In genomic region chr17:35557351-35557750, GRCm38 (mm10) we compare ENCODE assay signal across 19 mouse cellular contexts. TPM values are rescaled to one million over a fixed set of nuclear protein-coding genes. Genes with fewer than 3 reads are reported as not detected.
DNase-seq lines count a peak whose midpoint lies in the region; ATAC-seq lines count a peak whose summit lies in the region.
"Had no signal": no experiment of that assay in that cellular context is flagged by ENCODE, and none has a peak within 500 bp of the region (broad histone marks: within the 10 kb centered on the region; RNA-seq: fewer than 3 reads in every experiment).

No protein-coding gene starts in this region.

- no peaks in the 10 kb centered on the region for H3K27me3 ChIP-seq in intestine, embryonic 16.5 days (replicated peaks; ENCODE audit: control insufficient read depth, insufficient read depth, low read length)
- H3K27me3 ChIP-seq in forebrain, embryonic 11.5 days (ENCODE audit: control insufficient read depth, insufficient read depth, low read length) = no peaks in the 10 kb centered on the region
- H3K27me3 ChIP-seq: embryonic facial prominence, embryonic 15.5 days; forebrain, embryonic 15.5 days; hindbrain, embryonic 15.5 days; kidney, embryonic 15.5 days had no signal

- H3K4me2 ChIP-seq in intestine, embryonic 16.5 days (ENCODE audit: low read depth, low read length) = no peak overlapping the region
- no peak overlapping the region for H3K4me2 ChIP-seq in forebrain, embryonic 11.5 days (ENCODE audit: low read depth, low read length, severe bottlenecking)
- H3K4me2 ChIP-seq: embryonic facial prominence, embryonic 15.5 days; forebrain, embryonic 15.5 days; hindbrain, embryonic 15.5 days; kidney, embryonic 15.5 days; liver, embryonic 11.5 days had no signal

- H3K4me3 ChIP-seq in intestine, embryonic 16.5 days (ENCODE audit: low read length) = no peak overlapping the region
- H3K4me3 ChIP-seq in forebrain, embryonic 11.5 days (ENCODE audit: low read depth, low read length) = no peak overlapping the region
- H3K4me3 ChIP-seq: embryonic facial prominence, embryonic 15.5 days; forebrain, embryonic 15.5 days; hindbrain, embryonic 15.5 days; kidney, embryonic 15.5 days had no signal

- H3K9me3 ChIP-seq in intestine, embryonic 16.5 days (ENCODE audit: control insufficient read depth, low read length) = no peaks in the 10 kb centered on the region
- H3K9me3 ChIP-seq in forebrain, embryonic 11.5 days (ENCODE audit: control insufficient read depth, low read length) = no peaks in the 10 kb centered on the region
- H3K9me3 ChIP-seq: embryonic facial prominence, embryonic 15.5 days; forebrain, embryonic 15.5 days; hindbrain, embryonic 15.5 days; kidney, embryonic 15.5 days had no signal

- no peak overlapping the region for H3K9ac ChIP-seq in intestine, embryonic 16.5 days (ENCODE audit: low read depth, low read length)
- H3K9ac ChIP-seq in forebrain, embryonic 11.5 days (ENCODE audit: low read length) = no peak overlapping the region
- H3K9ac ChIP-seq: embryonic facial prominence, embryonic 15.5 days; forebrain, embryonic 15.5 days; hindbrain, embryonic 15.5 days; kidney, embryonic 15.5 days had no signal

- H3K36me3 ChIP-seq in intestine, embryonic 16.5 days (ENCODE audit: control insufficient read depth, insufficient read depth, low read length) = no peaks in the 10 kb centered on the region
- H3K36me3 ChIP-seq in forebrain, embryonic 11.5 days (ENCODE audit: control insufficient read depth, insufficient read depth, low read length) = no peaks in the 10 kb centered on the region
- H3K36me3 ChIP-seq: embryonic facial prominence, embryonic 15.5 days; forebrain, embryonic 15.5 days; hindbrain, embryonic 15.5 days; kidney, embryonic 15.5 days had no signal

- H3K27ac ChIP-seq in intestine, embryonic 16.5 days (ENCODE audit: low read length) = no peak overlapping the region
- H3K27ac ChIP-seq in forebrain, embryonic 11.5 days (ENCODE audit: low read depth, low read length) = no peak overlapping the region
- H3K27ac ChIP-seq: embryonic facial prominence, embryonic 15.5 days; forebrain, embryonic 15.5 days; hindbrain, embryonic 15.5 days; kidney, embryonic 15.5 days had no signal

- ATAC-seq in intestine, embryonic 16.5 days = peak; percentile 34
- no peak for ATAC-seq in forebrain, embryonic 11.5 days (replicated peaks; ENCODE audit: low FRiP score)
- ATAC-seq: forebrain, embryonic 15.5 days had no signal

- intact Hi-C loops in left cerebral cortex, postnatal 4 days (cut with DNase I) = no loop called here

- no peaks in the 10 kb centered on the region for H3K4me1 ChIP-seq in intestine, embryonic 16.5 days (ENCODE audit: control insufficient read depth, insufficient read depth, low read length)
- no peaks in the 10 kb centered on the region for H3K4me1 ChIP-seq in forebrain, embryonic 11.5 days (replicated peaks; ENCODE audit: control insufficient read depth, insufficient read depth, low read length)
- H3K4me1 ChIP-seq: embryonic facial prominence, embryonic 15.5 days; forebrain, embryonic 15.5 days; hindbrain, embryonic 15.5 days had no signal

- peak; percentile 27 to 39 for DNase-seq in lung, adult 18-20 months
- no peak for DNase-seq in lung, postnatal 10 days
- DNase-seq in 3T3-L1 (ENCODE audit: low read depth, low spot score) (peak; percentile 82), MN1 (ENCODE audit: low spot score) (peak; percentile 83)
- DNase-seq in left cerebral cortex, postnatal 4 days = no peak
- no peak for DNase-seq in forebrain, embryonic 11.5 days (ENCODE audit: low spot score)
- DNase-seq: adrenal gland, adult 8-10 months; cerebellum, adult 9-11 months had no signal

- WGBS in intestine, embryonic 16.5 days = 58% methylated on average over 9 of the region's 9 CpGs
- 81% methylated on average over 9 of the region's 9 CpGs for WGBS in forebrain, embryonic 11.5 days

RNA-seq across cellular contexts. Expression of gene Cdsn, which starts 5.4 kb away (rescaled TPM):
- 0.10 TPM in 2 replicates for polyA plus RNA-seq in intestine, embryonic 16.5 days (2015; fragmentation: Nextera tagmentation; extraction: Ambion mirVana)
- total RNA-seq in left cerebral cortex, postnatal 4 days (2021) = under 1 TPM; 0.26 to 0.36 TPM
- polyA plus RNA-seq in forebrain, embryonic 11.5 days (2014; fragmentation: Nextera tagmentation; extraction: Ambion mirVana) = not detected in 2 replicates
- polyA plus RNA-seq: kidney, embryonic 15.5 days; liver, embryonic 11.5 days had no signal

RNA-seq across cellular contexts. Expression of gene 2300002M23Rik, which starts 9.9 kb away (rescaled TPM):
- not detected in 2 replicates for polyA plus RNA-seq in intestine, embryonic 16.5 days (2015; fragmentation: Nextera tagmentation; extraction: Ambion mirVana)
- not detected for total RNA-seq in left cerebral cortex, postnatal 4 days (2021)
- not detected in 2 replicates for polyA plus RNA-seq in forebrain, embryonic 11.5 days (2014; fragmentation: Nextera tagmentation; extraction: Ambion mirVana)
- total RNA-seq: adrenal gland, adult 8-10 months; gastrocnemius, adult 8-10 months; heart, adult 8-10 months; layer of hippocampus, adult 8-10 months; left cerebral cortex, postnatal 14 days had no signal
- polyA plus RNA-seq: forebrain, embryonic 15.5 days; heart, postnatal 0 days; hindbrain, embryonic 15.5 days; kidney, embryonic 15.5 days; liver, embryonic 11.5 days had no signal

RNA-seq across cellular contexts. Expression of gene Psors1c2, which starts 24.4 kb away (rescaled TPM):
- 0.66 and 0.81 TPM in 2 replicates for polyA plus RNA-seq in intestine, embryonic 16.5 days (2015; fragmentation: Nextera tagmentation; extraction: Ambion mirVana)
- total RNA-seq in left cerebral cortex, postnatal 4 days (2021) = 1 to 10 TPM; 1.5 to 2.4 TPM
- 1.3 and 1.4 TPM in 2 replicates for polyA plus RNA-seq in forebrain, embryonic 11.5 days (2014; fragmentation: Nextera tagmentation; extraction: Ambion mirVana)
- total RNA-seq: adrenal gland, adult 8-10 months; gastrocnemius, adult 8-10 months; heart, adult 8-10 months had no signal

RNA-seq across cellular contexts. Expression of gene Cchcr1, which starts 40.5 kb away (rescaled TPM):
- 12.5 and 15.7 TPM in 2 replicates for polyA plus RNA-seq in intestine, embryonic 16.5 days (2015; fragmentation: Nextera tagmentation; extraction: Ambion mirVana)
- 10 to 100 TPM; 13.6 TPM for total RNA-seq in left cerebral cortex, postnatal 4 days (2021)
- polyA plus RNA-seq in forebrain, embryonic 11.5 days (2014; fragmentation: Nextera tagmentation; extraction: Ambion mirVana) = 17.7 and 18.2 TPM in 2 replicates

RNA-seq across cellular contexts. Expression of gene Tcf19, which starts 40.7 kb away (rescaled TPM):
- polyA plus RNA-seq in intestine, embryonic 16.5 days (2015; fragmentation: Nextera tagmentation; extraction: Ambion mirVana) = 57.7 and 68.3 TPM in 2 replicates
- total RNA-seq in left cerebral cortex, postnatal 4 days (2021) = 1 to 10 TPM; 7.2 to 9.3 TPM
- 58.4 and 59.4 TPM in 2 replicates for polyA plus RNA-seq in forebrain, embryonic 11.5 days (2014; fragmentation: Nextera tagmentation; extraction: Ambion mirVana)

Comparison
In these comparisons a context has a peak if more than half of its experiments do, and no peak if none do; other contexts are left out.
1. DNase-seq: peak in lung, adult 18-20 months (2 of 2), 3T3-L1 (single experiment) and MN1 (single experiment); none in lung, postnatal 10 days (single experiment), left cerebral cortex, postnatal 4 days (single experiment) and forebrain, embryonic 11.5 days (single experiment).